Mouse (Mus musculus) ES-Bruce4 (cell line): ENCODE data around the gene Rtn3. TPM values are rescaled to one million over a fixed set of nuclear protein-coding genes. Genes with fewer than 3 reads are reported as not detected.

Source experiments
- H3K27ac ChIP-seq: 2 replicates; pipeline ENCODE4 v1.5.1; 2012; ENCODE audit warnings: low read length, inconsistent platforms; ENCODE audit not compliant: insufficient read depth
- H3K27me3 ChIP-seq: 2 replicates; pipeline ENCODE4 v1.6.1; 2012; ENCODE audit warnings: mild to moderate bottlenecking, low read length, inconsistent platforms; ENCODE audit not compliant: control insufficient read depth, poor library complexity, insufficient read depth, severe bottlenecking
- H3K36me3 ChIP-seq: 2 replicates; pipeline ENCODE4 v1.6.1; 2012; ENCODE audit warnings: inconsistent platforms, mild to moderate bottlenecking, low read length, moderate library complexity; ENCODE audit not compliant: control insufficient read depth, poor library complexity, insufficient read depth, severe bottlenecking
- H3K4me1 ChIP-seq: one replicate; pipeline ENCODE4 v1.8.1; 2011; ENCODE audit warnings: low read length; ENCODE audit not compliant: control insufficient read depth, insufficient read depth
- H3K4me3 ChIP-seq: 2 replicates; pipeline ENCODE4 v1.5.1; 2011; ENCODE audit warnings: low read depth, mild to moderate bottlenecking, low read length
- H3K9ac ChIP-seq: 2 replicates; pipeline ENCODE4 v1.6.1; 2012; ENCODE audit warnings: low read depth, mild to moderate bottlenecking, inconsistent platforms; ENCODE audit not compliant: poor library complexity, severe bottlenecking
- H3K9me3 ChIP-seq: replicated peaks from 2 replicates; pipeline ENCODE4 v1.6.1; 2012; ENCODE audit warnings: mild to moderate bottlenecking, low read length, inconsistent platforms; ENCODE audit not compliant: control insufficient read depth, poor library complexity, insufficient read depth, severe bottlenecking
- CTCF ChIP-seq: IDR thresholded peaks from one replicate; pipeline ENCODE4 v1.8.1; 2011; ENCODE audit warnings: low read depth, low read length
- EP300 ChIP-seq: IDR thresholded peaks from 2 replicates; pipeline ENCODE4 v1.6.1; 2011; ENCODE audit warnings: low read depth, low read length; ENCODE audit not compliant: insufficient read depth
- POLR2A ChIP-seq: IDR thresholded peaks from one replicate; pipeline ENCODE4 v1.8.1; 2011; ENCODE audit warnings: low read length; ENCODE audit not compliant: insufficient read depth
- polyA plus RNA-seq: library from polyadenylated mRNA; stranded (reverse); fragments of >200 nt; gene quantifications from 2 replicates; pipeline ENCODE4 v1.2.4, GENCODE M21; 2011; ENCODE audit warnings: low read depth; ENCODE audit not compliant: missing spikeins, insufficient read depth, insufficient read length

Rtn3 gene
- polyA plus RNA-seq, 1 experiment = 162 TPM

DNA sequence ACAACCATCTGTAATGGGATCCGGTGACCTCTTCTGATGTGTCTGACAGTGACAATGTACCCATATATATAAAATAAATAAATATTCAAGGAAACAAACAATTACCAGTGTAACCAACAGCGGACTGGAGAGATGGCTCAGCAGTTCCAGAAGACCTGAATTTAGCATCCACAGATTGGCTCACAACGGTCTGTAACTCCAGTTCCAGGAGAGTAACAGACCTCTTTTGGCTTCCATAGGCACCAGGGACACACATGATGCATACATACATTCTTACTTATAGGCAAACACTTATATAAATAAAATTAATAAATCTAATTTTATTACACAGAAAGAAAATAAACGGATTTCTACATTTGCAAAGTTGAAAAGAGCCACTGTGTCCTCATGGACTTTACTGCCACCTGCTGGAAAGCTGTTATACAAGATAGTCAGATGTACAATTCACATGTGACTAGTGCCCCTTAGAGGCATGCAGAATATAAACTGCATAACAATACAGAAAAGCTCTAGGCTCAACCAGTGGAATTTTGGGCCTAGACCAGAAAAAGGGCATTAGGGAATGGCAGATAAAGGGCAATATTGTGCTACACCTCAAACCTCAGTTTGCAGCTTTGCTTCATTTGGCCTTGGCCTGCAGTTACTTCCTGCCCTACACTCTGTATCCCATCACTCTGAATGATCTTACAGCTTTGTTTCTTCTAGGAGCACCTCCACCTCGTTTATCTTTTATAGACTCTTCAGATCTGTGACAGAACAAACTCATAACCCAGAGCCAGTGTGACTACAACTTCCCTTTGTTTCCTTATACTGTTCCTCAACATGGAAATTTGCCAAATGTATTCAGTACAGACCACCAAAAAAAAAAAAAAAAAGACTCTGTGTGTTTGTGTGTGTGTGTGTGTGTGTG is 46.8 kb downstream of the Rtn3 start:
- no peaks in the 10 kb centered on the region for H3K4me1 ChIP-seq
- H3K36me3 ChIP-seq = peaks cover 21% of the 10 kb centered on the region
- no peak overlapping the region for H3K9ac ChIP-seq
- H3K27me3 ChIP-seq = no peaks in the 10 kb centered on the region
- TF ChIP-seq CTCF = peak; percentile 1
- TF ChIP-seq EP300 = no peak
- no peak for TF ChIP-seq POLR2A
- H3K27ac ChIP-seq = no peak overlapping the region
- H3K9me3 ChIP-seq = no peaks in the 10 kb centered on the region
- H3K4me3 ChIP-seq = no peak overlapping the region

DNA sequence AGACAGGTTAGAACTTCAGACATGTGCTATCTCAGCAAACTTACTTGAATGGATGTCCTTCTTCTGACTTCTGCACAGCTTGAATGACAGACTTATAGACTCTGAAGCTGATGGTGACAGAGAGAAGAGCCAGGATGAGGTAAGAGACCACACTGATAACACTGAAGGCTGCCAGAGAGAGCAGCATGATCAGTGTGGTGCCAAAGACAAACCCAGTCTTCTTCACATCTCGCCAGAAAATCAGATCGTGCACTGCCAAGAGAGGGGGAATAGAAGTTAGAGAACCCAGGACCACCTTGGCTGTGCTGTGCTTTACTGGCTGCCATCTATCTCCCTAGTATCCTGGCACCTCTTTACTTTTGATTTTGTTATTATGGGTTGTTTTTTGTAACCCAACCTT is 48.2 kb downstream of the Rtn3 start:
- no peak overlapping the region for H3K9ac ChIP-seq
- no peaks in the 10 kb centered on the region for H3K9me3 ChIP-seq
- H3K27ac ChIP-seq = no peak overlapping the region
- peaks cover 34% of the 10 kb centered on the region for H3K36me3 ChIP-seq
- no peaks in the 10 kb centered on the region for H3K27me3 ChIP-seq
- no peak overlapping the region for H3K4me3 ChIP-seq
- H3K4me1 ChIP-seq = no peaks in the 10 kb centered on the region
- TF ChIP-seq POLR2A = no peak
- no peak for TF ChIP-seq CTCF
- no peak for TF ChIP-seq EP300

DNA sequence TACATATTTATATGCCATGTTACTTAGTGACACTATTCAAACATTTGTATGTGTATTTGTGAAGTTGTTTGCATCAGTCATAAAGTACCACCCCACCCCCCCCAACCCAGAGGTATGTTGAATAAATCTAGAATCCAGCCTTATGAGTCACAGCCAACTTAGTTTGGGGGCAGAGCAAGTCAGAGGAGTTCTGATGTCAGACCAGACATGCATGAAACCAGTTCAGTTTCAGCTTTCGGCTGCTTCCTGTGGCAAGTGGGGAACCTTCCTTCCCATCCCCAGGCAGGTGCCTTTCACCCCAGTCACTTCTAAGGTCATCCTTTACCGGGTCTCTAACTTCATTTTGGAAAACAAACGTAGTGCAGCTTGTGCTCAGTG is 57.7 kb downstream of the Rtn3 start:
- H3K36me3 ChIP-seq = peaks cover 10% of the 10 kb centered on the region
- H3K27me3 ChIP-seq = no peaks in the 10 kb centered on the region
- TF ChIP-seq CTCF (no peak), EP300 (no peak), POLR2A (no peak)

DNA sequence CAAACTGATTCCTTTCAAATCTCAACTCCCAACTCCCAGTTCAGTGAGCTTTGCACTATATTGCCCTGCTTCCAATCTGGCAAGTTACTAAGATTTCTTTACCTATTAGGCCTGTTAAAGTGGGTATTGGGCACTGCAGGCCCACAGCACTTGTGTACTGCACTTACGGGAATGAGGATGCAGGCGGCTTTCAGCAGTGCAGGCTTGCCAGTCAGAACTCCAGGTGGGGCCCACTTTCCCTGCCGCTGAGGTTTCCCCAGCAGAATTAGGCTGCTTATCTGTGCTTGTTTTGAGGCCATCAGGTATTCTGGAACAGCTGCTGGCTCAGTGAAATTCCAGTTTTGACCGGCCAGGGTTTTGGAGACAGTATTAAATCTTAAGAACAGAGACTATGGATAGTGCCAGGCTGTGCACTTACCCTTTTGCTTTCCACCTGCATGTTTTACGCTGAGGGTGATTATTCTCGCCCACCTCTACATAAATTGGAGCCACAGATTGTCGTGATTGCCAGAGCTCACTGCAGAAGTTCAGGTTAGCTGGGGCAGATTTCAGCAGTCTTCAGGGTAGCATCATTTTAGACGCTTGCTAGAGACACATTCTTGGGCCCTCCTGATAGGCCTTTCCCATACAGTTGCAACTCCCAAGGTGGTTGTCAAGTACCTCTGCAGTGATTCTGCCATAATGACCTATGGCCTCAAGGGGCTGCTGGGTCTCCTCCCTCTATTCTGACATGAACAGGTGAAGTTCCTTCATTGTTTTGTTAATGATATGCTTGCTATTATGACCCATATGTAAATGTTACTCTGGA is 58.3 kb downstream of the Rtn3 start:
- Histone ChIP-seq H3K36me3 (peaks cover 6% of the 10 kb centered on the region; the same call in 1 of the 2 replicates), H3K4me1 (no peaks in the 10 kb centered on the region), H3K27me3 (no peaks in the 10 kb centered on the region), H3K4me3 (no peak overlapping the region), H3K9me3 (no peaks in the 10 kb centered on the region), H3K9ac (no peak overlapping the region), H3K27ac (no peak overlapping the region)
- no peak for TF ChIP-seq CTCF
- no peak for TF ChIP-seq POLR2A
- no peak for TF ChIP-seq EP300

More for the DNA sequence above, 57.7 kb downstream of the Rtn3 start:
- no peaks in the 10 kb centered on the region for H3K4me1 ChIP-seq
- no peaks in the 10 kb centered on the region for H3K9me3 ChIP-seq
- H3K9ac ChIP-seq = no peak overlapping the region
- no peak overlapping the region for H3K27ac ChIP-seq
- no peak overlapping the region for H3K4me3 ChIP-seq

DNA sequence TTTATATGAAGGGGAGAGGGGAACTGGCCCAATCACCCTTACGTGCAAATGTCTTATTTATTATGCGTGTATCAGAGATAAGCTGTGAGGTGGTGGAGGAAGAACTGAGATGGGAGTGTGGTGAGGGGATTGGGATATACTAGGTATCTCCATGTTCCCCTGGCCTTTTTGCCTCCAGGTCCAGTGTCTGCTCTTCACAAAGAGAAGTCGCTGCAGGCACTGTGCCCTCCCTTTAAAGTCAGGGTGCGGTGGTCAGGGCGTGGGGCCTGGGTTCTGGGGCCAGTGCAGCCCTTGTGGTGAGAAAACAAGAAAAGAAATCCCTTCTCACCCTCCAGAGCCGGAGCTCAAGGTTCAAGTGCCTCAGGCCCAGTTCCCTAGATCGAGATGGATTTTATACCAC is 59.0 kb downstream of the Rtn3 start:
- H3K27ac ChIP-seq = no peak overlapping the region
- TF ChIP-seq CTCF (no peak), POLR2A (no peak), EP300 (no peak)

DNA sequence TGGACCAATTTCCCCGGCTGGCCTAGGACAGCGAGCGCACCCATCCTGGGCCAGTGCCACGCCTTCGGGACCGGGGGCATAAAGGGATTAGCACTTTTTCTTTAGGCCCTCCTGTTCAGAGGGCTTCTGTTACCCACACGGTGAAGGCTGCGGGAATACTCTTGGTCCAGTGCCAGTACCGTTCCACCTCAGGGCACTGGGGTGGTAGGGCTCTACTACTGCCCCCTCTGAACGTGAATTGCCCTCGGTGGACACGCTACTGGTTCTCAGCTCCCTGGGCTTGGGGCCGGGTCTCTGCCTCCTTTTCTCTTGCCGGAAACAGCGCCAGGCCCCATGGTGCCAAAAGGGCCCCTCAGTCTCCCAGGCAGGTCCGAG is 59.4 kb downstream of the Rtn3 start:
- H3K9me3 ChIP-seq = no peaks in the 10 kb centered on the region
- TF ChIP-seq POLR2A (no peak), CTCF (no peak), EP300 (no peak)
- H3K27me3 ChIP-seq = no peaks in the 10 kb centered on the region
- peak overlapping the region; percentile 33; the same call in 1 of the 2 replicates for H3K4me3 ChIP-seq
- peak overlapping the region; percentile 17; the same call in 1 of the 2 replicates for H3K9ac ChIP-seq
- no peaks in the 10 kb centered on the region for H3K4me1 ChIP-seq
- no peak overlapping the region for H3K27ac ChIP-seq
- H3K36me3 ChIP-seq = 0 out of 2 replicates have a peak, but pooled peaks cover 5% of the 10 kb centered on the region

More for the DNA sequence above, 59.0 kb downstream of the Rtn3 start:
- Histone ChIP-seq H3K27me3 (no peaks in the 10 kb centered on the region), H3K4me3 (no peak overlapping the region), H3K36me3 (0 out of 2 replicates have a peak, but pooled peaks cover 5% of the 10 kb centered on the region), H3K9me3 (no peaks in the 10 kb centered on the region), H3K4me1 (no peaks in the 10 kb centered on the region), H3K9ac (no peak overlapping the region)
